Mouse (Mus musculus) cortical plate, adult 2 months (tissue): ENCODE measurements around the gene Cela2a.

Experiments used
- CTCF ChIP-seq: fragments of 200-500 bp; IDR thresholded peaks from 2 replicates; pipeline ENCODE4 v1.5.1; 2011; ENCODE audit warnings: mild to moderate bottlenecking, control low read depth, low read length; ENCODE audit not compliant: insufficient read depth; ENCODE audit errors: extremely low read depth
- POLR2A ChIP-seq: fragments of 200-500 bp; IDR thresholded peaks from 2 replicates; pipeline ENCODE4 v1.6.1; 2011; ENCODE audit warnings: mild to moderate bottlenecking, low read length, control low read depth; ENCODE audit not compliant: insufficient read depth; ENCODE audit errors: extremely low read depth

DNA sequence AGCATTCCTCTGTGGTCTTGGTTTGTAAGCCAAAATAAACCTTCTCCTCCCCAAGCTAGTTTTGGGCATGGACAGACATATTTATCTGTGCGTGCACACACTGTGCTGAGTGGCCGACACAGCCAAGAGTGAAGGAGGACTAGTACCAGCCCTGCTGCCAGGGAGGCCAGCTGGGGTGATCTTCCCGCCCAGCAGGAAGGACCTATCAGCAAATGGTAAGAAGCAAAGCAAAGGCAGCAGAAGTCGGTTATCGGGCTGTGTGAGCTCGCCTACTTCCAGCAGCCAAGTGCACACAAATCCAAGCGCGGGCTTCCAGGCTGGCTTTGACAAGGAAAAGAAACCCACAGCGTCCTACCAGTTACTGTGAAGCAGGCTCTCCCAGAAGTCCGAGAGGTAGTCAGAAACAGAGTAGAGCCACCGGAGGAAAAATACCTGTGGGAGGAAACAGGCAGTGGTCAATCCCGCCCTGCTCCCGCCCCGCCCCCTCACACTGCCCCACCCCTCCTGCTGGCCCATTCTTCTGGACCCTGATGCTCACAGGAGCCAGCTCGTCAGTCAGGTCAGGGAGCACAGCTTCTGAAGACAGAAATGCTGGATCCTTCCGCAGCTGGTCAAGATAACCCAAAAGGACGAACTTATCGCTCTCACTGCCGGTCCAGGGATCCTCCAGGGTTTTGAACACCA lies 58.5 kb downstream of the Cela2a start:
- TF ChIP-seq CTCF (no peak), POLR2A (no peak)
